Mouse (Mus musculus) layer of hippocampus, postnatal 36 days (tissue): ENCODE results near the gene Atp8a1. TPM values are rescaled to one million over a fixed set of nuclear protein-coding genes. Genes with fewer than 3 reads are reported as not detected.

ENCODE experiments used
- DNase-seq, 2 experiments: peaks; one replicate each; pipeline ENCODE4 v3.0.0; 2022
- total RNA-seq, 2 experiments: library from RNA; stranded (reverse); gene quantifications; 2 replicates each; pipeline ENCODE4 v1.2.3; 2021

The Atp8a1 gene
- total RNA-seq, 2 experiments from 2014 or later = 163 to 183 TPM

GRCm38 (mm10) chr5:67670158-67670557 is 177.1 kb downstream of the Atp8a1 start:
- no peak for DNase-seq

DNA sequence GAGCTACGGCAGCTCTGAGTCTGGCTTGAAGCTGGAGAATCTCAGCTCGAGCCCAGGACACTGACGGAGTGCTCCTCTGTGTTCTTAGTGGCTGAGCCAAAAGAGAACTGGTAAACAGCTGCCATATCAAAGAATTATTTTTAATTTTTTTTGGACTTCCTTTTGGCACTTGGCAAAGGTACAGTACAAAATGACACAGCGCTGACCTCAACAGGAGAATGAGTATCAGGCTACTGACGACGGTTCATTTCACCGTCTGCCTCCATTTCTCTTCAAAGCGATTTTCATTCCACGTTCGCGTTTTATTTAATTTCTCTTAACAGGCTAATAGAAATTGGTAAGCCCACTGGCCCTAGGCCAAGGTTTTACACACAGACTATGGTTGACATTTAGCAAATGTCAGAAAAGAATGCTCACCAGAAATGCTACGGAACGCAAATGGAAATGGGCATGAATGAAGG is 177.8 kb downstream of the Atp8a1 start:
- DNase-seq = no peak

GRCm38 (mm10) chr5:67662715-67663114 is 184.5 kb downstream of the Atp8a1 start:
- DNase-seq = no peak

DNA sequence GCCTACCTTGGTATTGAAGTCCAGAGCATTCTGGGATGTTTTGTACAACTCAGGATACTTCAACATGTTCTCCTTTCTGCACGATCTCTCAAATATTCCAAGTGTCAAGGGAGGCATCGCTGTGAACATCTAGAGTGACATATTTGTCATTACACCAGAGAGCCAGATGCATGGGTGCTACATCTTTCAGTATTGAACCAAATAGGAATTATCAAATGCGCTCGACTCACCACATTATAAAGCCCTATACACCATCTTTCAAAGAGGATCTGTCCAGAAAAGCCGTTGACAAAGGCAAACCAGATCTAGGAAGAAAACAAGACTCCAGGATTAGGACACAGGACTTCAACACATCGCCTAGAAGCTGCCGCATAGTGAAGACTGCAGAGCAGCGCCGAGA is 187.4 kb downstream of the Atp8a1 start:
- no peak for DNase-seq

DNA sequence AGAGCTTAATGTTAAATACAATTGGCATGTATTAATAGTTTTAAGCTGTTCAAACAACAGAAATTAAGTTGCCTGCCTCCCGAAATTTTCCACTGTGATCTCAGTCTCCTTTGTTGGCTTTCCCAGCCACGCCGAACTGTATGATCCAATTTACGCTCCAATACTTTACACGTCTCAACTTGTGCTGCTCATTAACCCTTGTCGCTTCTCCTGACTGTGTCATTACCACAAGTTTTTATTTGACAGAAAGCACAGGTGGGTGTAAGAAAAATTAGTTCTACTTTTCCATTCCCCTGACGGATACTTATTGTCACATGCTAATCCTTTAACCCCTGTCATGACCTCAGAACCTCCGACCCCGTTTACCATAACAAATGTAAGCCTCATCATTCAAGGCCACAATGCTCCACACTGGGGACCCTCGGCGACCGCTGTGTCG is 190.4 kb downstream of the Atp8a1 start:
- no peak for DNase-seq

DNA sequence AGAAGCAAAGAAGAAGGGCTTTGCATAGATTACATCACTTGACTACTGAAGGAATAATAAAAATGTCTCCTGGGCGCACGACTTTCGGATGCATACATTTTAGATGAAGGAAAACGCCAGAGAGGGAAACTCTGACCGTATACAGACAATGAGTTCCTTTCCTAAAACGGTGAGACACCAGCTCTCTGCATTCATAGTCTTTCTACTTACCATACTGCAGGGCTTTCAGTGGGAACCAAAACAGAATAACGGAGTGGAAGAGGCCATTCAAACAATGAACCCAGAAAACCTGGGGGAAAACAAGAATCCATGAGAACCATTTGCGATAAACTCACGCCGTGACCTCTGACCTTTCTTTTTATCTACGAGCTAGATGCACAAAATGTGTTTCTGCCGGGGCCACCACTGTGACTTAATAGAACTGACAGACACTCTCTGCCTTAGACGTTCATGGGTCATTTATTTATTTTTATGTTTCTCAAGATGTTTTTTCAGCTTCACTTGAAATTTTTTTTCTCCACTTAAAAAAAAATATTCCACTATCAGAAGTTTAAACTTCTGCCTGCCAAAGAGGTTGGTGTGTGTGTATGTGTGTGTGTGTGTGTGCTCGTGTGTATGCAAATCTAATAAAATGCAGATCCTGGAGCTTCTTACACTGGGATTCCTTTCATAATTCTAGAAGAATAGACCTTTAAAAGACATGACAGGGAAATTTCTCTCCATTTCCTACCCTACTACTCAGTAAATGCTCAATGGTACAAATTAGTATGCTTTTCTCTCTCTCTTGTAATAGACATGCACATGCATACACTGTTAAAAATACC is 191.3 kb downstream of the Atp8a1 start:
- DNase-seq = no peak

GRCm38 (mm10) chr5:67654572-67654971 is 192.7 kb downstream of the Atp8a1 start:
- no peak for DNase-seq

DNA sequence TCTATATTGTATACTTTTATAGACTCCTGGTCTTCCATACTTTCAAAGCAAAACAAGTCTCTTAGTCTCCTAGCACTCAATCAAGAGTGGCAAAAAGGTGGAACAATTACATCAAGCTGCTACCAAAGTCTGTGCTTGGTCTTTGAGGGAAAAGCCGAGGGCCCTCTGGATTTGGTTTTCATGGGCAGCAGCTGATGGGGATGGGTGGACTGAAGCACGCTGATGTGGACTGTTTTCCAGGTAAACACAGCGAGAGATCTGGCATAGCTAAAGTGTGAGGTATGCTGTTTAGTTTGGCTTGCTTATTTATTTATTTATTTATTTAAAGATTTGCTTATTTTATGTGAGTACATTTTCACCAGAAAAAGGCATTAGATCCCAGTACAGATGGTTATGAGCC is 193.7 kb downstream of the Atp8a1 start:
- DNase-seq = no peak

DNA sequence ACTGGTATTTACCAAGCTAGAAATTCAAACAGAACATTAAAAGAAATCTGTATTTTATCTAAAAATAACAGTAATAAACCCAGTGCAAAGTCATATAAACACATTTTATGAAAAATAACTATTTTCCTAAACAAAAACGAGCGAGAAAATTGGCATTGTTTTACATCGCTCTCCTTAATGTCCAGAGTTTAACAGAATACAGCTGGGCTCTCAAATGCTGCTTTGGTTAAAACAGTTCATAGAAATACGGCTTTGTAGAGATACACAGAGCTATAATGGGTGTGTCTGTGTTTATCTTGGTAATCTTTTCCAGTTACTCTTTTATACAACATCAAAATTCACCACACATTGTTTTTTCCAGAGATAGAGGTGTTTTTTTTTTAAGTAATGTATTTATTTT is 194.8 kb downstream of the Atp8a1 start:
- DNase-seq = no peak

DNA sequence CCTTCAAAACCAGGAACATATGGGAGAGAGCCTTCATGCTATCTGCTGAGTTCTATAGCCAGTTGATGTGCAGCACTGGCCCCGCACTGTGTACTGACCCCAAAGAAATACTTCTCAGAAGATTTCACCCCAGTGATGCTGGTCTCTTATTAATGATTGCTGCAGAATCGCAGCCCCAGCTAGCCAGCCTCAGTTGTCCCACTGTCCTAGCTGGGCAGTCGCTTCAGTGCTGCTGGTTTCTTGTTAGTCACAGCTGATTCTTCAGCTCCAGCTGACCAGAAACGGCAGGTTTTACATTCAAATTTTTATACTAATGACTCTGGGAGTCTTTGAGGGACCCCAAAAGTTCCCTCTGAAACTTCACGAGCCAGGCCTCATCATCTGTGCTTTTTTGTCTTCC is 197.2 kb downstream of the Atp8a1 start:
- DNase-seq = no peak

DNA sequence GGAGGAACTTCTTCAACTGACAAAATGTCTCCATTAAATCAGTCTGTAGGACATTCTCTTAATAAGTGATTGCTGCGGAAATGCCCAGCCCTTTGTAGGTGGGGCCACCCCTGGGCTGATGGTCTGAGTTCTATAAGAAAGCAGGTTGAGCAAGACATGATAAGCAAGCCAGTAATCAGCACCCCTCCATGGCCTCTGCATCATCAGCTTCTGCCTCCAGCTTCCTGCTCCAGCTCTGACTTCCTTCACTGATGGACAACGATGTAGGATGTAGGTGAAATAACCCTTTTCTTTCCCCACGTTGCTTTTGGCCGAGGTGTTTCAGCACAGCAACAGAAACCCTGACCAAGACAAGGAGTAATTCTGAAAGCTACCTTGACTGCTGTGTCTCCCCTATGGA is 198.1 kb downstream of the Atp8a1 start:
- no peak for DNase-seq

DNA sequence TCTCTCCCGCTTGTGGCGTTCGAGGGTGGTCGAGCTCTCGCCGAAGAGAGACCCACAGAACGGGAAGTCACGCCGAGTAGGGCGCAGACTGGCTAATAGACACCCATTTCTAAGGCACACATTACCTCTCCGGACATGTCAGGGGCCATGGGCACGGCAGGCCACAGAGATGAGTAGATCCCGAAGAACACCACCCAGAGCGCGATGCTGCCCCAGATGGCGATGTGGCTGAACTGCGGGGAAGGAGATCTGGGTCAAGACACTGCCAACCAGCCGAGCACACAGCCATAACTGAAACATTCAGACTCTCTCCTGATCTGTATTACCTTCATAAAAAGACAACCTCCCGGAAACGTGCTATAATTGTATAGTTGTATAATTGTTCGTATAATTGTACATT is 199.7 kb downstream of the Atp8a1 start:
- DNase-seq = no peak

GRCm38 (mm10) chr5:67646756-67647529 is 200.3 kb downstream of the Atp8a1 start:
- no peak for DNase-seq

- DNase-seq = no peak
Observed at GRCm38 (mm10) chr5:67643537-67644255, 203.5 kb downstream of the Atp8a1 start.

GRCm38 (mm10) chr5:67641406-67642120 is 205.7 kb downstream of the Atp8a1 start:
- DNase-seq = no peak

- no peak for DNase-seq
Observed at GRCm38 (mm10) chr5:67640596-67641312, 206.5 kb downstream of the Atp8a1 start.

DNA sequence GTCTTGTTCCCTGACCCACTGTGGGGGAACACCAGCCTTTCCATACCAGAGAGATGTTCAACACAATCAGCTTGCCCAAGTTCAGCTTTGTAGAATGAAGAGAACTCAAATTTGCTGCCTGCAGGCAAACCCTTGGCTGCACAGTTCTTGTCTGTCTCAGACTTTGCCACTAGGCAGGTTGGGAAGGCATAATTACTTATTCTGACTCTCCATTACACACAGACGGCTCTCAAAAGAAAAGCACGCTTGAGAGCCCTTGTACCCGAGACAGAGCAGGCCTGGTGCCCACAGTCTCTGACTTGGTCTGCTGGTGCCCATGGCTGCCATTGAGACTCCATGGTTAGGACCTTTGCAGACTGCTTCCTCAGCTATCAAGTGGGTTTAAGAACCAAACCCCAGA is 212.9 kb downstream of the Atp8a1 start:
- DNase-seq = no peak

- DNase-seq = no peak
Observed at GRCm38 (mm10) chr5:67633831-67634268, 213.4 kb downstream of the Atp8a1 start.

- DNase-seq = no peak
Observed at GRCm38 (mm10) chr5:67633138-67633782, 214.0 kb downstream of the Atp8a1 start.

DNA sequence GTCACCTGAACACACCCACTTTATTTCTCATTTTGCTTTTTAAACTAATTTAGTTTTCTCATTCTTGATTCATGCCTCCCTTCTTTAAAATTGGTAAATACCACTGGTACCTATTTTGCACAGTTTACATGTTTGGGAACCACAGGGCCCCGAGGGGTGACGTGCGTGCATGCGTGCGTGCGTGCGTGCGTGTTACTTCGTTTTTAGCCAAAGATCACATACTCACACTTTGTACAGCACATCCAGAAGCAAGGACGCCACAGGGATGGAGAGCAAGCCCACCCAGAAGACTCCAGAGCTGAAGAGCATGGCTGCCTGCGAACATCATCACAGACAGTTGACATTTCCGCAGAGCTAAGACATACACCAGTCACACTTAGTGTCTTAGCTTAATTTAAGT is 216.0 kb downstream of the Atp8a1 start:
- no peak for DNase-seq

DNA sequence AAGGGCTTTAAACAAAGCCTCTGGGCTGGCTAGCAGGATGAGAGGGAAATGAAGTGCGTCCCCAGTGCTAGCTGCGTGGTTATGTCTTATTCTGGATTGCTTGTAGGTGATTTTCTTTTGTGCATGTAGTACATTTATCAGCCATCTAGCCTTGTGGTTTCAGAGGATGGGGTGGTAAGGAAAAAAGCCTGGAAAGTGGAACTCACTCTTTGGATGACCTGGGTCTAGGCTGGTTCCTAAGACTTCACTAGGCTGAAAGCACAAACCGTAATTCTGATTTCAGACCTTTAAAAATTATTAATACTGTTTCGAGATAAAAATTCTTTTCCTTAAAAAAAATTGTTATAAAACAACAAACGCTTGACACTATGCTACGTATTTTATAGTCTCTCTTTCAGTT is 217.4 kb downstream of the Atp8a1 start:
- DNase-seq = no peak
